Mouse (Mus musculus) stomach, postnatal 0 days (tissue): ENCODE measurements around the gene Nckap5l.
"Not testable (repeated sequence)": the region's sequence is repeated elsewhere in the genome, so short reads cannot be mapped to it uniquely, and the experiment has no call there.

Experiments
- CTCF ChIP-seq: IDR thresholded peaks from 2 replicates; pipeline ENCODE4 v1.5.1; 2016; ENCODE audit warnings: antibody characterized with exemption, low read depth, mild to moderate bottlenecking, moderate library complexity
- EP300 ChIP-seq: optimal IDR thresholded peaks from 2 replicates; pipeline ENCODE3; 2016; ENCODE audit warnings: antibody characterized with exemption

DNA sequence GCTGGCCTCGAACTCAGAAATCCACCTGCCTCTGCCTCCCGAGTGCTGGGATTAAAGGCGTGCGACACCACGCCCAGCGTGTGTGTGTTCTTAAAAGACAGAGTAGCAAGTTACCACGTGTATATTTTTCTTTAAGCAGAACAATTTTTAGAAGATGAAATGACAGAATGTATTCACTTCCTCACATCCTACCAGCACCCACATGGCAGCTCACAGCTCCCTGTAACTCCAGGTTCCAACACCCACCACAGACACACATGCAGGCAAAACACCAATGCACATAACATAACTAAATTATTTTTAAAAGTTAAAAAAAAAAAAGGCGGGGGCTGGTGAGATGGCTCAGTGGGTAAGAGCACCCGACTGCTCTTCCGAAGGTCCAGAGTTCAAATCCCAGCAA lies 11.4 kb downstream of the Nckap5l start:
- not testable (repeated sequence) for TF ChIP-seq CTCF, EP300
